Mouse (Mus musculus) cerebellum, adult 9-10 months (tissue): ENCODE measurements at regions not wholly inside any gene's neighbourhood (a gene's known extent, or its start where the extent isn't known, plus 50 kb on each side); places are given as distances from the start of the nearest gene placed in this dataset.
A peak's percentile ranks its signal among the peaks of the same experiment; 100 is the strongest.

Experiments used
- DNase-seq: peaks from one replicate; pipeline ENCODE4 v3.0.0; 2022

GRCm38 (mm10) chr9:87784872-87785271, 53.8 kb upstream of the Tbx18 start:
- no peak for DNase-seq

DNA sequence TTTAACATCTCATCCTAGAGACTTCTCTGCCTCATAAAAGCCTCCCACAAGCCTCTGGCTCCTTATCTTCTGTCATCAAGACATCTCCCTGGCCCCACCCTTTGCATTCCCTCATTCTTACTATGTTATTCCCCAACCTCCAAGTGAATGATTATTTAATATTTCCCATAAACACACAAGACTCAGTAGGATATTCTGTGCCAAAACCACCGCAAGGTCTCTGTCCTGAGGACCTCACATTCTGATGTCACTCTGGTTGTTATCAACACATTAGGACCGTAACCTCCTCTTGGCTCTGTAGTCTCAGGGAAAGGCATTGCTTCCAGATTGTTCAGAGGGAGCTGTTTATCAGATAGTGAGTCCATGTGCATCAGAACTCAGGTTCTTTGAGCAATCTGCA, 80.7 kb upstream of the Tbx18 start:
- no peak for DNase-seq

DNA sequence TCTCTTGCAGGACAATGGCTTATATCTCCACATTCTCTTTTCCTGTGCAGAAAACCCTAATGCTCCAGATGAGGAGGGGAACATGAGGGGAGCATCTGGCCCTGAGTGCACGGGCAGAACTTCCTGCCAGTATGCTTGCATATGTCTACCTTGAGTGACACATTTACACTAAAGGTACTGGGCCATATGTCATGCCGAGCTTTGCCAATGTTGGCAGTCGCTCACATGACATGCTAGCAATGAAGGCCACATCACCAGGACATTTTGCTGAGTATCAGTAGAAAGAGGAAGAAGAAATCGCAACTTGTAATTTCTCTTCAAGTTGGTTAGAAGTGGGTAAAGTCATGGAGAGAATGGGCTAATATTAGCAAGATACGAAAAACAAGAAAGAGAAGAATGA, 91.2 kb upstream of the Tbx18 start:
- peak; percentile 12 for DNase-seq

- DNase-seq: no peak
Observed at GRCm38 (mm10) chr9:87824691-87825230, 93.7 kb upstream of the Tbx18 start.

DNA sequence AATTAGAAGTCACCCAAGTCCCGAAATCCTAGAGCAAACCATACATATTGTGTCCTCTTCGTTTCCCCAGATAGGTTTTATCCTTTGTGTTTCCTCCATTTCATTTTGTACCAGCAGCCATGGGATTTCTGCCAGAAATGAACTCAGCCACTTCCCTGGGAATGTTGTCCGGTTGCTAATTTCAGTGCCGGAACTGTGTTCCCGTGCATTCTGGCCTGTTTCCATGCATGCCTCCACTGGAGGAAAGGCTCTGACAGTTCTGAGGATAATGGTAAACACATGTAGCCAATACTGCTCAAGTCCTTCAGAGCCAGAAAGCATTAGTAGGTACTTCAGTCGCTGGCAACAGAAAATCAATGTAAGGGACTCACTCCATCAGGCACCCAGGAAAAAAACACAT, 112.8 kb upstream of the Tbx18 start:
- DNase-seq: peak; percentile 77

DNA sequence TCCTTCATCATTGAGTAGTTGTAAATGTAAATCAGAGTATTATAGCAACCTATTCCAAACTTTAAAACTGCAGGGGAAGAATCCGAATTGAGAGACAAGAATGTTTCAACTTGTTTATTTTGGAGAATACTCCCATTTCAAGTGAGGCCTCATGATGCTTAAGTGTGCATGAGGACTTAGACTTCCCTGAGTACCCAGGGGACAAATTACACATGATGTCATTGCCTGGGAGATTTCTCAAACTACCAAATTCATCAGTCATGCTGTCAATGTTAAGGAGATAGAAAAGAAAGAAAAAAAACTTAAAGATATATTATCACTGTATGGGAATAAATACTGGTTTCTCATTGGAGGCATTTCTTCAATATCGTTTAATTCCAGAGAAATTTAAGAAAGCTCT, 113.4 kb upstream of the Tbx18 start:
- no peak for DNase-seq

- no peak for DNase-seq
Observed at GRCm38 (mm10) chr9:87848882-87849281, 117.8 kb upstream of the Tbx18 start.

GRCm38 (mm10) chr9:87850133-87850532, 119.1 kb upstream of the Tbx18 start:
- no peak for DNase-seq

- DNase-seq: no peak
Observed at GRCm38 (mm10) chr9:87861588-87861987, 130.5 kb upstream of the Tbx18 start.

- DNase-seq: no peak
Observed at GRCm38 (mm10) chr9:87865236-87865635, 134.2 kb upstream of the Tbx18 start.

DNA sequence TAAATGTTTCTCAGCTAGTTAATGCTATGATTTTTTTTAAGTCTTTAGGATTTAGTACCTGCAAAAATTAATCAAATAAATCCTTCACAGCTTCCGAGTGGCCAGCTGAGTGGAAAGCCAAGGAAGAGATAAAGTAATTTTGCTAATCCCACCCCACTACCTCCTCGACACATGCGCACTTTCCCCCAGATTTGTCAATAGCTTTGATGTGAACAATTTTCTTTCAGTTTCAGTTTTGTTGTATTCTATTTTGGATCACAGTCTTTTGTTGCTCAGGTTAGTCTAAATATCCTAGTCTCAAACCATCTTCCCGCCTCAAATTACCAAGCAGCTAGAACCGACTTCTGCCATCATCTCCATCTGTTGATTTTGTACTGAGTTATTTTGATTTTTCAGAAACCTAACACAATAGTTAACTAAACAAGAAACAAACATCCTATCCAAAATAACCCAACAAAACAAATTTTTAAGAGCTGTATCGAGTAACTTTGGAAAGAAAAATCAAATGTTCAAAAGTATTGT, 141.4 kb upstream of the Tbx18 start:
- no peak for DNase-seq

- DNase-seq: no peak
Observed at GRCm38 (mm10) chr9:87882587-87882986, 151.5 kb upstream of the Tbx18 start.

- DNase-seq: no peak
Observed at GRCm38 (mm10) chr9:87883069-87883468, 152.0 kb upstream of the Tbx18 start.

- DNase-seq: no peak
Observed at GRCm38 (mm10) chr9:87894051-87894450, 163.0 kb upstream of the Tbx18 start.

GRCm38 (mm10) chr9:87894596-87894995, 163.5 kb upstream of the Tbx18 start:
- DNase-seq: no peak

GRCm38 (mm10) chr9:87895526-87895925, 164.5 kb upstream of the Tbx18 start:
- DNase-seq: no peak

- DNase-seq: no peak
Observed at GRCm38 (mm10) chr9:87897336-87897735, 166.3 kb upstream of the Tbx18 start.

DNA sequence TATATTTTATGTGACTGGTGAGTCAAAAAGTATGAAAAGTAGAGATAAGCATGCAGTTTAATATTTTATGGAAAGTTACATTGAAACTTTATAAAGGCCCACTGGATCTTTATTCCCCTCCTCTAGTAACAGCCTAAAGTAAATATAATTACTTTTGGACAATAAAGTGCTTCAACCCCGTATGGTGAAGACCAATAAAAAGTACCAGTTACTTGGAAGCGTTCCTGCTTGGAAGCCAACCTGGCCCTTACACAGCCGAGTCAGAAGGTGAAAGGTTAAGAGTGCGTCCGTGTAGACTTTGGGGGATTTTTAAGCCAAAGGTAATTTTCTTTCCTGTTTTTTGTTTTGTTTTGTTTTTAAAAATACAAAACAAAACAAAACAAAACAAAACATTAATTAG, 168.3 kb upstream of the Tbx18 start:
- DNase-seq: no peak

GRCm38 (mm10) chr9:87899800-87900199, 168.7 kb upstream of the Tbx18 start:
- DNase-seq: no peak

DNA sequence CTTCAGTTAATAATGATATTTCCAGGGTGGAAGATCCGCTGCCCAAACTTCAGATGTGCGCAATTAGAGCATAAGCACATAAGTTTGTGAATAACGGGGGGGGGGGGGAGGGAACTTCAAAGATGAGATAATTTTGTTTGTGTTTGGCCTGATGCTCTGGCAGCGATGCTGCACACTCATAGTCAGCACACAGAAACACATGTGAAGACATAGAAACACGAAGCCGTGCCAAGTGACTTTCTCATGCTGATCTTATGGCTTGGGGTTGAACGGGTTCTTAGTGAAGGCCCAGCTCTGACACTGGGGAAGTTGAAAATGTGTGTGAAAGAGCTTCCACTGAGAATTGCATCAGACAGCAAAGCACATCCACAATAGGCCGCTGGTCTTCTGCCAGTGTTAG, 190.2 kb upstream of the Tbx18 start:
- DNase-seq: no peak

DNA sequence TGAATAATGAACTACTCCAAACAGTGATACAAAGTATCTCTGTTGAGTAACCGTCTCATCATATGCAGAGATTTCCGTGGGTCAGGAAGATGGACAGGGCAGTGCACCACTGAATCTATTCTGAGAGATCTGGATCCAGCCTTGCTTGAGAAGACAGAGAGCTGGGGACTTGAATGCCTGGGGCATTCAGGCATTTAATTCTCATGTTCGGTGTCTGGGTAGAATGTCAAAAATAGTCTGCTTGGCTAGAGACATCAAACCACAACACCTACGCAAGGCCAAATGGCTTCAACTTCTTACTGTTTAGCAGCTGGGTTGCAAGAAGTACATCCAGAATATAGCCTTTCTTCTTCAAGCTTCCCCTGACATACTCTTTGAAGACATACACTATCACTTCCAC, 194.1 kb upstream of the Tbx18 start:
- DNase-seq: no peak

DNA sequence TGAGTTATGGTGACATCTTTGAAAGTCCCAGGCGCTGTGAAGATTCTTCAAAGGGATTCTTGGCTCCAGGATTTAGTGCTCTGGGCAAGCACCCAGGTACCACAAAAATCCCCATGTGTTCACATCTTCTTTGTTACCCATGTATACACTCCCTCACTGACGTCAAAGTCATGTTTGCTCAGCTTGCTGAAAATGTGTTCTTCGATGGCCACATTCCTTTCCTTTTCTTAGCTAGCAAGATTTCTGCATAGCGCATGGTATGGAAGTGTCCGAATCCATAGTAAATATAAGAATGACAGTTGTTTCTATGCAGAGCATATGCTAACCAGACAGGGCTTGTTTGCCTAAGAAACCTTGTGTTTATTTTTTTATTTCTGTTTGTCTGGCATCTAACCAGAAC, 202.2 kb upstream of the Tbx18 start:
- no peak for DNase-seq

- DNase-seq: no peak
Observed at GRCm38 (mm10) chr9:87952426-87952825, 221.4 kb upstream of the Tbx18 start.

DNA sequence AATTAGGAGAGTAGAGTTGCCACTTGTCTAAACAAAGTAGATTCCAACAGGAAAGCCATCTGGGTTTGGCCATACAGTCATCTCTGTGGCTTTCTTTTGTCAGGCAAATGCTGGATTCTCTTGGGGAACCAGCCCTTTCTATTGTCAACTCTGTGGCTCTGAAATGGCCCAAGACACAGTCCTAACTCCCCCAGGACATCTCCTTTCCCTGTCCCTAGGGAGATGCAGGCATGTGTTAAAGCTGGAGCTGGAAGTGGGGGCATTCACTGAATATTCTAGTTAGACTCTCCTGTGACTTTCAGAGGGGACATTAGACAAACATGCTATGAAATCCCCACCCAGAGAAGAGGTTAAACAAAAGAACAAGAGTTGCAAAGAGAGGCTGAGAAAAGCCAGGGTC, 223.9 kb upstream of the Tbx18 start:
- DNase-seq: no peak

GRCm38 (mm10) chr9:87961796-87962195, 230.7 kb upstream of the Tbx18 start:
- no peak for DNase-seq

DNA sequence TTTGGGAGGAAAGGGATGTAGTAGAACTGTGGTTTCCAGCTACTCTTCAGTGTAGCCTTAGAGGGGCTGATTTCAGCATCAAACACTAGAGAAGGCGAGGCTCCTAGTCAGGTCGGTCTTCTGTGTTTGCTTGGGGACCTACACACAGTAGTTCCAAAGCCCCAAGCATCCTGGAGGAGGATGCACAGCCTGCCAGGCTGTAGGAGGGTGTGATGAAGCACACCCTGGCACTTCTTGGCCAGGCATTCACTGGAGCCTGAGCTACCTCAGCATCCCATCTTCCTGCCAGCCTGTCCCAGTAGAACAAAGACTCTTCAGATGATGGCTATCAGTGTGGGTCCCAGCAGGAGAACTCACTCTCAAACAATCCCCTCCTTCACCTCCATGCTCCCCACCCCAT, 233.4 kb upstream of the Tbx18 start:
- DNase-seq: no peak
